Mouse (Mus musculus) cortical plate, adult 2 months (tissue): ENCODE measurements around the gene Pkd1l1.

ENCODE experiments used
- CTCF ChIP-seq: fragments of 200-500 bp; IDR thresholded peaks from 2 replicates; pipeline ENCODE4 v1.5.1; 2011; ENCODE audit warnings: mild to moderate bottlenecking, control low read depth, low read length; ENCODE audit not compliant: insufficient read depth; ENCODE audit errors: extremely low read depth
- POLR2A ChIP-seq: fragments of 200-500 bp; IDR thresholded peaks from 2 replicates; pipeline ENCODE4 v1.6.1; 2011; ENCODE audit warnings: mild to moderate bottlenecking, low read length, control low read depth; ENCODE audit not compliant: insufficient read depth; ENCODE audit errors: extremely low read depth

DNA sequence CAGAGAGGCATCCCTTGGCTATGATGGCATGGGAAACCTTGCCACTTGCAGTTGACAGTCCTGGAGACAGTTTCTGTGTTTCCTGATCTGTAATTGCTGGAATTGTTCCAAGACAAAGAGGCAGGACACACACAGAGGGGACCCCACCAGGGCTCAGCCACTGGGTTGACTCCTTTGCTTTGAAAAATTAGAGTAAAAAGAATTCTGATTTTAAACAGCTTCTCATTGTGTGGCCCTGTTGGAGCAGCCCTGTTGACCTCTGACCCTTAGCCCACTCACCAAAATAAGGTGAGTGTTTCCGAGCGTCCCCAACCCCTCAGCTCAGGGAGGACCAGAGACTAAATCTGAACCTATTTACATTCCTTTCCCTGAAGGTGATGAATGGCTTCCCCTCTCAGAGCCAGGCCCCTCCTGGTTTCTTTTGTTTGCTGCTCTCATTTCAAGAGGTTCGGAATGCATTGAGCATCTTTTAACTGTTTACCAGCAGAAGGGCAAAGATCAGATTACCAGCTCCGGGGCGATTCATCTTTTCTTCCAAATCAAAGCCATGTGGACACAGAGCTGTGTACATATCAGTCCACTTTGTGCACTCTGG, 161.5 kb downstream of the Pkd1l1 start:
- TF ChIP-seq CTCF = no peak
- TF ChIP-seq POLR2A = no peak
